18 mouse cellular contexts compared by ENCODE assay signal in genomic region chr10:69034390-69035120, GRCm38 (mm10).
"Had no signal": no experiment of that assay in that cellular context is flagged by ENCODE, and none has a peak within 500 bp of the region (broad histone marks: within the 10 kb centered on the region; RNA-seq: fewer than 3 reads in every experiment).

No protein-coding gene starts in this region.

- H3K4me1 ChIP-seq: limb, embryonic 12.5 days; limb, embryonic 15.5 days; liver, embryonic 15.5 days had no signal

- H3K27ac ChIP-seq: left cerebral cortex, adult 2 months; limb, embryonic 12.5 days; limb, embryonic 15.5 days; liver, embryonic 15.5 days; stomach, postnatal 0 days had no signal

- H3K36me3 ChIP-seq: limb, embryonic 12.5 days; limb, embryonic 15.5 days; liver, embryonic 15.5 days had no signal

- H3K4me3 ChIP-seq: left cerebral cortex, adult 2 months; limb, embryonic 12.5 days; limb, embryonic 15.5 days; liver, embryonic 15.5 days had no signal

- H3K27me3 ChIP-seq: limb, embryonic 12.5 days; limb, embryonic 15.5 days; liver, embryonic 15.5 days had no signal

- DNase-seq: kidney, adult 9 months; kidney, postnatal 14 days; kidney, postnatal 4 days; layer of hippocampus, adult 9-11 months; layer of hippocampus, postnatal 36 days; left cerebral cortex, postnatal 4 days; lung, adult 2 months; lung, postnatal 14 days; lung, postnatal 4 days; midbrain, embryonic 14.5 days; right cerebral cortex, postnatal 4 days; thymus, adult 2 months; thymus, postnatal 25 days had no signal

- H3K9me3 ChIP-seq: limb, embryonic 12.5 days; limb, embryonic 15.5 days; liver, embryonic 15.5 days had no signal
